Mouse (Mus musculus) lung, adult 2 months (tissue): ENCODE measurements at regions not wholly inside any gene's neighbourhood (a gene's known extent, or its start where the extent isn't known, plus 50 kb on each side); places are given as distances from the start of the nearest gene placed in this dataset.

Experiments used
- DNase-seq: peaks from one replicate; pipeline ENCODE4 v3.0.0; 2022
- H3K4me1 ChIP-seq: fragments of 200-500 bp; 2 replicates; pipeline ENCODE4 v1.6.1; 2011; ENCODE audit warnings: low read length; ENCODE audit not compliant: control insufficient read depth, insufficient read depth
- H3K4me3 ChIP-seq: fragments of 200-500 bp; replicated peaks from 2 replicates; pipeline ENCODE3; 2011; ENCODE audit warnings: low read depth, mild to moderate bottlenecking, control low read depth, low read length; ENCODE audit errors: extremely low read depth
- CTCF ChIP-seq: fragments of 200-500 bp; IDR thresholded peaks from 2 replicates; pipeline ENCODE4 v1.5.1; 2011; ENCODE audit warnings: mild to moderate bottlenecking, low read length, control low read depth; ENCODE audit not compliant: insufficient read depth
- POLR2A ChIP-seq: fragments of 200-500 bp; IDR thresholded peaks from 2 replicates; pipeline ENCODE4 v1.6.1; 2011; ENCODE audit warnings: low read depth, mild to moderate bottlenecking, control low read depth, low read length, borderline replicate concordance; ENCODE audit errors: extremely low read depth
- WGBS: fragments of 180-500 bp; shearing (Covaris S2); methylation state at CpG from one replicate; pipeline ENCODE4 v1.1.7; 2018; 5-methylcytosine and 5-hydroxymethylcytosine counted together

- no peak for DNase-seq
- no peak for TF ChIP-seq CTCF
- no peak for TF ChIP-seq POLR2A
- Histone ChIP-seq H3K4me1 (no peaks in the 10 kb centered on the region), H3K4me3 (no peak overlapping the region)
- 41% methylated on average over 4 of the region's 4 CpGs for whole genome bisulfite sequencing
Measured at GRCm38 (mm10) chr4:12642525-12642928, 470.7 kb upstream of the Fam92a start.

GRCm38 (mm10) chr4:12629375-12629821 lies 457.6 kb upstream of the Fam92a start:
- no peak for TF ChIP-seq CTCF
- no peak overlapping the region for H3K4me3 ChIP-seq
- 72% methylated on average over 2 of the region's 2 CpGs for WGBS

GRCm38 (mm10) chr4:12628702-12629374 lies 457.0 kb upstream of the Fam92a start:
- WGBS: 61% methylated on average over 5 of the region's 5 CpGs
- Histone ChIP-seq H3K4me1 (no peaks in the 10 kb centered on the region), H3K4me3 (no peak overlapping the region)
- DNase-seq: no peak
- no peak for TF ChIP-seq CTCF

More at GRCm38 (mm10) chr4:12629375-12629821, 457.6 kb upstream of the Fam92a start:
- no peak for DNase-seq
- no peaks in the 10 kb centered on the region for H3K4me1 ChIP-seq

- TF ChIP-seq POLR2A: no peak
- TF ChIP-seq CTCF: no peak
- WGBS: 76% methylated on average over 5 of the region's 5 CpGs
- Histone ChIP-seq H3K4me1 (no peaks in the 10 kb centered on the region), H3K4me3 (no peak overlapping the region)
- DNase-seq: no peak
Measured at GRCm38 (mm10) chr4:12627158-12627871, 455.5 kb upstream of the Fam92a start.

GRCm38 (mm10) chr4:12620756-12621270 lies 449.0 kb upstream of the Fam92a start:
- no peaks in the 10 kb centered on the region for H3K4me1 ChIP-seq
- no peak for TF ChIP-seq POLR2A
- no peak for TF ChIP-seq CTCF

GRCm38 (mm10) chr4:12620059-12620755 lies 448.4 kb upstream of the Fam92a start:
- H3K4me1 ChIP-seq: no peaks in the 10 kb centered on the region
- WGBS: 54% methylated on average over 4 of the region's 4 CpGs
- no peak for DNase-seq
- no peak overlapping the region for H3K4me3 ChIP-seq
- no peak for TF ChIP-seq POLR2A
- TF ChIP-seq CTCF: no peak

More at GRCm38 (mm10) chr4:12620756-12621270, 449.0 kb upstream of the Fam92a start:
- 80% methylated on average over 4 of the region's 4 CpGs for WGBS
- DNase-seq: no peak
- H3K4me3 ChIP-seq: no peak overlapping the region

GRCm38 (mm10) chr4:12616665-12617064 lies 444.9 kb upstream of the Fam92a start:
- WGBS: 57% methylated on average over 5 of the region's 5 CpGs
- TF ChIP-seq CTCF: no peak
- Histone ChIP-seq H3K4me3 (no peak overlapping the region), H3K4me1 (no peaks in the 10 kb centered on the region)
- no peak for DNase-seq

- Histone ChIP-seq H3K4me3 (no peak overlapping the region), H3K4me1 (no peaks in the 10 kb centered on the region)
- 81% methylated on average over 5 of the region's 5 CpGs for WGBS
- no peak for DNase-seq
- no peak for TF ChIP-seq CTCF
- no peak for TF ChIP-seq POLR2A
Measured at GRCm38 (mm10) chr4:12611511-12611910, 439.7 kb upstream of the Fam92a start.

- TF ChIP-seq CTCF (no peak), POLR2A (no peak)
- Histone ChIP-seq H3K4me3 (no peak overlapping the region), H3K4me1 (no peaks in the 10 kb centered on the region)
- WGBS: 87% methylated on average over 15 of the region's 15 CpGs
- no peak for DNase-seq
Measured at GRCm38 (mm10) chr4:12601165-12601919, 429.5 kb upstream of the Fam92a start.
